Mouse (Mus musculus): ENCODE measurements around the gene Sh3pxd2b.
A peak's percentile ranks its signal among the peaks of the same experiment; 100 is the strongest.

Gene Sh3pxd2b

GRCm38 (mm10) chr11:32420001-32420400 is 72.4 kb downstream of the Sh3pxd2b start:
- no peaks in the 10 kb centered on the region for H3K36me3 ChIP-seq (ENCODE audit: control insufficient read depth, insufficient read depth, low read length, poor library complexity, severe bottlenecking)
- no peaks in the 10 kb centered on the region for H3K27me3 ChIP-seq (ENCODE audit: control insufficient read depth, insufficient read depth, low read length, poor library complexity, severe bottlenecking)
- DNase-seq (ENCODE audit: low read depth, low spot score) = no peak

- no peak for DNase-seq (ENCODE audit: low read depth, low spot score)
- Histone ChIP-seq H3K36me3 (ENCODE audit: control insufficient read depth, insufficient read depth, low read length, poor library complexity, severe bottlenecking) (no peaks in the 10 kb centered on the region), H3K27me3 (ENCODE audit: control insufficient read depth, insufficient read depth, low read length, poor library complexity, severe bottlenecking) (no peaks in the 10 kb centered on the region)
Measured at GRCm38 (mm10) chr11:32423311-32423710, 75.7 kb downstream of the Sh3pxd2b start.

DNA sequence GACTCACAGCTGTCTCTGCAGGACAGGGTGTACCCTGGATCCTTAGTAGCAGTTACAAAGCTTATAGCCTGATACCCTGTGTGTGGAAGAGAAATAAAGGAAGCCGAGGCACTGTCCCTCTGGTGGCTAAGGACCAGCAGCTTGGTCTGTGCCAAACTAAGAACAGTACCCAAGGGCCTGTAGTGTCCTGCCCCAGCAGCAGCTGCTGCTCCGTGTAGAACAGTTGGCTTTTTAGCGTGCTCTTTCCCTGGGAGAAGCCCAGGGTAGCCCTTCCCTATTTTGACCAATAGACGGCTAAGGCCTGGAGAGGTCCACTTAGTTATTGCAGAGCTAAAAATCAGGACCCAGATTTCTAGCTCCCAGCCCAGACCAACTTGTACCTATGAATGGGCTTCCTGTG is 77.0 kb downstream of the Sh3pxd2b start:
- Histone ChIP-seq H3K36me3 (ENCODE audit: control insufficient read depth, insufficient read depth, low read length, poor library complexity, severe bottlenecking) (no peaks in the 10 kb centered on the region), H3K27me3 (ENCODE audit: control insufficient read depth, insufficient read depth, low read length, poor library complexity, severe bottlenecking) (no peaks in the 10 kb centered on the region)
- DNase-seq (ENCODE audit: low read depth, low spot score) = no peak

- Histone ChIP-seq H3K27me3 (ENCODE audit: control insufficient read depth, insufficient read depth, low read length, poor library complexity, severe bottlenecking) (no peaks in the 10 kb centered on the region), H3K36me3 (ENCODE audit: control insufficient read depth, insufficient read depth, low read length, poor library complexity, severe bottlenecking) (no peaks in the 10 kb centered on the region)
- DNase-seq (ENCODE audit: low read depth, low spot score) = no peak
Measured at GRCm38 (mm10) chr11:32425043-32425658, 77.5 kb downstream of the Sh3pxd2b start.

GRCm38 (mm10) chr11:32427537-32427936 is 79.9 kb downstream of the Sh3pxd2b start:
- no peak for DNase-seq (ENCODE audit: low read depth, low spot score)
- H3K27me3 ChIP-seq (ENCODE audit: control insufficient read depth, insufficient read depth, low read length, poor library complexity, severe bottlenecking) = no peaks in the 10 kb centered on the region
- no peaks in the 10 kb centered on the region for H3K36me3 ChIP-seq (ENCODE audit: control insufficient read depth, insufficient read depth, low read length, poor library complexity, severe bottlenecking)

GRCm38 (mm10) chr11:32435410-32436060 is 87.9 kb downstream of the Sh3pxd2b start:
- no peak for DNase-seq (ENCODE audit: low read depth, low spot score)

GRCm38 (mm10) chr11:32442576-32442975 is 95.0 kb downstream of the Sh3pxd2b start:
- H3K36me3 ChIP-seq (ENCODE audit: control insufficient read depth, insufficient read depth, low read length, poor library complexity, severe bottlenecking) = no peaks in the 10 kb centered on the region
- H3K27me3 ChIP-seq (ENCODE audit: control insufficient read depth, insufficient read depth, low read length, poor library complexity, severe bottlenecking) = no peaks in the 10 kb centered on the region
- DNase-seq (ENCODE audit: low read depth, low spot score) = no peak

More at GRCm38 (mm10) chr11:32435410-32436060, 87.9 kb downstream of the Sh3pxd2b start:
- Histone ChIP-seq H3K27me3 (ENCODE audit: control insufficient read depth, insufficient read depth, low read length, poor library complexity, severe bottlenecking) (no peaks in the 10 kb centered on the region), H3K36me3 (ENCODE audit: control insufficient read depth, insufficient read depth, low read length, poor library complexity, severe bottlenecking) (no peaks in the 10 kb centered on the region)

GRCm38 (mm10) chr11:32444266-32444665 is 96.6 kb downstream of the Sh3pxd2b start:
- Histone ChIP-seq H3K36me3 (ENCODE audit: control insufficient read depth, insufficient read depth, low read length, poor library complexity, severe bottlenecking) (no peaks in the 10 kb centered on the region), H3K27me3 (ENCODE audit: control insufficient read depth, insufficient read depth, low read length, poor library complexity, severe bottlenecking) (no peaks in the 10 kb centered on the region)
- no peak for DNase-seq (ENCODE audit: low read depth, low spot score)

GRCm38 (mm10) chr11:32445135-32445534 is 97.5 kb downstream of the Sh3pxd2b start:
- H3K36me3 ChIP-seq (ENCODE audit: control insufficient read depth, insufficient read depth, low read length, poor library complexity, severe bottlenecking) = no peaks in the 10 kb centered on the region
- no peaks in the 10 kb centered on the region for H3K27me3 ChIP-seq (ENCODE audit: control insufficient read depth, insufficient read depth, low read length, poor library complexity, severe bottlenecking)
- no peak for DNase-seq (ENCODE audit: low read depth, low spot score)

DNA sequence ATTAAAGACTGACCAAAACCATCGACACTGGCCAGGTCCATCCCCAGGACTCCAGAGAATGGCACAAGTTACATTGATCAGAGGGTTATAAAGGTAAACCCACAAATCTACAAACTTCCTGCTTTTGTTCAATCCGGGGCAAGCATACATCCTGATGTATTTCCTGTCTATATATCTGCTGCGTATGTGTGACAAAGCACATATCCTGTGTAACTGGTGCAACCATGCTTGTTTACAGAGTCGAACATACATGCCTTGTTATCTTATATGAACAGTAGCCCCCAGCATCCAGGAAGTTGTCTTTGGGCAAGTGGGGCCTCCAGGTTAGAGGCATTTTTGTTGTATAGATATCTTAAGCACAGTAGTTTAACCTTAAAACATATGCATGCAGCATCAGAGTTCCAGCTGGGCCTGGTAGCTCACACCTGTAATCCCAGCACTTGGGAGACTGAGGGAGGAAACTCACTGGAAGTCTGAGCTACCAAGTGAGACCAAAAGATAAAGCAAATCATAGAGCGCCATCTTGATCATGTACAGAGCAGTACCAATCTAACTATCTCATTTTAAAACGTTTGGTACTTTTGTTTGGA is 98.1 kb downstream of the Sh3pxd2b start:
- no peaks in the 10 kb centered on the region for H3K36me3 ChIP-seq (ENCODE audit: control insufficient read depth, insufficient read depth, low read length, poor library complexity, severe bottlenecking)
- no peaks in the 10 kb centered on the region for H3K27me3 ChIP-seq (ENCODE audit: control insufficient read depth, insufficient read depth, low read length, poor library complexity, severe bottlenecking)
- DNase-seq (ENCODE audit: low read depth, low spot score) = peak; percentile 30

DNA sequence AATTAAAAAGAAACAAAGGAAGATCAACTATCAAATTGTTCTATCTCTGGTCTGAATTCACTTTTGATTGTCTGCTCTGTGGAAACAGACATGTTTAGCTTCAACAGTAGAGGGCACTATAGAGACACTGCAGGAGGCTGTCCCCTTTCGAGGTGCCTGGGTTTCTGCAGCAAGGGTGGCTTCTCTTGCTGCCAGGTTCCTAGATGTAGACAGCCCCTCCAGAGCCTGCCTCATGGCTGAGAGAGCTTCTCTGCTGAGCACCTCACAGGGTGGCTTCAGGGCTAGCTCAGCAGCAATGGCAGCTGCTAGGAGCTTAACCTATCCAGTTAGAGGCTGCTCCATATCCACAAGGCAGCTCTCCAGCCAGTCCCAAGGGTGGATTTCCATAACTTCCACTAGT is 102.6 kb downstream of the Sh3pxd2b start:
- H3K27me3 ChIP-seq (ENCODE audit: control insufficient read depth, insufficient read depth, low read length, poor library complexity, severe bottlenecking) = no peaks in the 10 kb centered on the region
- DNase-seq (ENCODE audit: low read depth, low spot score) = peak; percentile 79
- no peaks in the 10 kb centered on the region for H3K36me3 ChIP-seq (ENCODE audit: control insufficient read depth, insufficient read depth, low read length, poor library complexity, severe bottlenecking)

GRCm38 (mm10) chr11:32451306-32451705 is 103.7 kb downstream of the Sh3pxd2b start:
- H3K36me3 ChIP-seq (ENCODE audit: control insufficient read depth, insufficient read depth, low read length, poor library complexity, severe bottlenecking) = no peaks in the 10 kb centered on the region
- no peaks in the 10 kb centered on the region for H3K27me3 ChIP-seq (ENCODE audit: control insufficient read depth, insufficient read depth, low read length, poor library complexity, severe bottlenecking)
- no peak for DNase-seq (ENCODE audit: low read depth, low spot score)

GRCm38 (mm10) chr11:32452745-32453144 is 105.1 kb downstream of the Sh3pxd2b start:
- no peak for DNase-seq (ENCODE audit: low read depth, low spot score)
- Histone ChIP-seq H3K27me3 (ENCODE audit: control insufficient read depth, insufficient read depth, low read length, poor library complexity, severe bottlenecking) (no peaks in the 10 kb centered on the region), H3K36me3 (ENCODE audit: control insufficient read depth, insufficient read depth, low read length, poor library complexity, severe bottlenecking) (no peaks in the 10 kb centered on the region)

DNA sequence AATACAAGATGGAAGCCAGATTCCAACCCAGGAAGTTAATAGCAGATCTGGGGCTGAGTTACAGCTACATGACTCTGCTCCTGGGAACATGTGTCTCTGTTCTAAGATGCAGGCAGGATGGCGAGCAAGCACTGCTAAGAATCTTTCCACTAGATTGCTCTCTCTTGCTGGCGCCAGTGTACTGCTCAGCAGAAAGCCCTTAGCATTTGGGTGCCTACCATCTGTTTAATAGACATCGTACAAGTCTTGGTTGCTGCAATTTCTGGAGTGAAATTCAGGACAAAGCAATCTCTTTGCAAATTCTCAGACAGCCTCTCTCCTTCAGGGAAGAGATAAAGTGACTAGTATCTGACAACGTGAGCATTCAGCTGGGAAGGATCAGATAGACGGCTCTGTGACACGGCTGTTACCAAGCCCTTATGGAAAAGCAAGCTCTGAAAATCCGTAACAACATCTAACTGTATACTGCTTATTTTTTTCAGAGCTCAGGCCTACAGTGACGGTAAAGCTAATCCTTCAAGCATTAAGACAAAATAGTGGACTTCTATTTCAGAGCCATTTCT is 105.8 kb downstream of the Sh3pxd2b start:
- Histone ChIP-seq H3K36me3 (ENCODE audit: control insufficient read depth, insufficient read depth, low read length, poor library complexity, severe bottlenecking) (no peaks in the 10 kb centered on the region), H3K27me3 (ENCODE audit: control insufficient read depth, insufficient read depth, low read length, poor library complexity, severe bottlenecking) (no peaks in the 10 kb centered on the region)
- DNase-seq (ENCODE audit: low read depth, low spot score) = no peak

DNA sequence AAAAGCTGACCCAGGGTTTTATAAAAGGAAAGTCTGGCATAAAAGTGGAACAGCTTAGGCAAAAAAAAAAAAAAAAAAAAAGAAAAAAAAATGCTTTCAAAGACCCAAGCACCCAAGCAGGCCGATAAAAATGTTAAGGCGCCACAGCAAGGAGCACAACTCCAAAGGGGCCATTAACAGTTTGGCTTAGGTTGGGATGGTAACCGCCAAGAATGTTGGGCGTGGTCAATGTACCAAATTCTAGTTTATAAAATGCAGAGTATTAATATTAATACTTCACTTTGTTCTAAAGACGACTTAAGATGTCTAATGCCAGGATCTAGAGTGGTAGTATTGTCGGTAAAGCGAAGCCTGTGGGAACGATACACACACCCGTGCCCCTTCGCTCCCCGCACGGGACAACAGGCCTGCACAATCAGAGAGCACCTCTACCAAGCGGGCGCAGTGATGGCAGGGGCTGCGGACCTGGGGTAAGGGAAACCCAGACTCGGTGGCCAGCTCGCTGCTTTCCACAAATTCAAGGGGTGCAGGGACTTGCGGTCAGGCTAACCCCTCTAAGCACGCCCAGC is 106.7 kb downstream of the Sh3pxd2b start:
- Histone ChIP-seq H3K36me3 (ENCODE audit: control insufficient read depth, insufficient read depth, low read length, poor library complexity, severe bottlenecking) (no peaks in the 10 kb centered on the region), H3K27me3 (ENCODE audit: control insufficient read depth, insufficient read depth, low read length, poor library complexity, severe bottlenecking) (no peaks in the 10 kb centered on the region)
- DNase-seq (ENCODE audit: low read depth, low spot score) = peak; percentile 5
